Mouse (Mus musculus): ENCODE measurements around the gene Cdk8. TPM values are rescaled to one million over a fixed set of nuclear protein-coding genes. Genes with fewer than 3 reads are reported as not detected.

The Cdk8 gene
- polyA plus RNA-seq, 1 experiment from 2014 or later, result 24.0 TPM

DNA sequence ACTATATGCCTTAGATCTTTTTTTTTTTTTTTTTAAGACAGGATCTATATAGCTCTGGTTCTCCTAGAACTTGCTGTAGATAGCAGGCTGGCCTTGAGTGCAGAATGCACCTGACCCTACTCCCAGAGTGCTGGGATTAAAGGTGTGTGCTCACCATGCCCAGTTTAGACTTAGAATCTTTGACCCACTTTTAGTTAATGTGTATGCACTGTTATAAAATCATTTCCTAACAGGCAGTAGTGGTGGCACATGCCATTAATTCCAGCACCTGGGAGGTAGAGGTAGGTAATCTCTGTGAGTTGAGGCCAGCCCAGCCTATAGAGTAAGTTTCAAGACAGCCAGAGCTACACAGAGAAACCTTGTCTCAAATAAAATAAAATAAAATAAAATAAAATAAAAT is 32.0 kb upstream of the Cdk8 start:
- no peak for ATAC-seq (replicated peaks; ENCODE audit: insufficient number of reproducible peaks, low FRiP score, low TSS enrichment)

DNA sequence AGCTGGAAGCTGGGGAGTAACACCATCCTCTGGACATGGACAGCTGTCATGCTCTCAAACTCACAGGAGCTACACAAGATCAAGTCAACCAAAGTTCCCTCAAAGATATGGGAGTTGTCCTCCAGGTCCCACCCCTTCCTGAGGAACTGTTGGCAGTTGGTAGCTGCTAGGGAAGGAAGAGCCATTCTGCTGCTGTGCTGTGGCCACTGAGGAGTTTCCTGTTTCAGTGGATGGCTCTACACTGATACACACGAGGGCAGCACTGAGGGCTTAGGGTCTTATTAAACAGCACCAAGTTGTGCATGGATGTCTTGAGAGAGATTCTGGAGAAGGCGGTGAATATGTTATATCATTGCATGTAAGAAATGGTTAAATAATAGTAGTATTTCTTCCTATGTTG is 31.5 kb upstream of the Cdk8 start:
- no peak for ATAC-seq (replicated peaks; ENCODE audit: insufficient number of reproducible peaks, low FRiP score, low TSS enrichment)
- WGBS (ENCODE audit: insufficient replicate concordance), result 70% methylated on average over 2 of the region's 2 CpGs

More for the DNA sequence above, 32.0 kb upstream of the Cdk8 start:
- Histone ChIP-seq H3K9me3 (replicated peaks; ENCODE audit: control insufficient read depth, low read length) (no peaks in the 10 kb centered on the region), H3K4me1 (ENCODE audit: control insufficient read depth, insufficient read depth, low read length) (no peaks in the 10 kb centered on the region), H3K4me3 (ENCODE audit: low read depth, low read length) (no peak overlapping the region), H3K4me2 (no peak overlapping the region), H3K27ac (ENCODE audit: low read depth, low read length) (no peak overlapping the region), H3K27me3 (ENCODE audit: control insufficient read depth, insufficient read depth, low read length) (no peaks in the 10 kb centered on the region), H3K9ac (ENCODE audit: low read depth, low read length) (no peak overlapping the region), H3K36me3 (ENCODE audit: control insufficient read depth, insufficient read depth, low read length) (0 out of 2 replicates have a peak, but pooled peaks cover 7% of the 10 kb centered on the region)

GRCm38 (mm10) chr5:146200580-146200979 is 30.4 kb upstream of the Cdk8 start:
- H3K9me3 ChIP-seq (replicated peaks; ENCODE audit: control insufficient read depth, low read length), result no peaks in the 10 kb centered on the region
- H3K4me3 ChIP-seq (ENCODE audit: low read depth, low read length), result no peak overlapping the region
- H3K27me3 ChIP-seq (ENCODE audit: control insufficient read depth, insufficient read depth, low read length), result no peaks in the 10 kb centered on the region
- WGBS (ENCODE audit: insufficient replicate concordance), result 96% methylated on average over 6 of the region's 6 CpGs
- no peak overlapping the region for H3K27ac ChIP-seq (ENCODE audit: low read depth, low read length)
- no peak overlapping the region for H3K9ac ChIP-seq (ENCODE audit: low read depth, low read length)
- H3K4me1 ChIP-seq (ENCODE audit: control insufficient read depth, insufficient read depth, low read length), result no peaks in the 10 kb centered on the region
- peaks cover 16% of the 10 kb centered on the region; the same call in 1 of the 2 replicates for H3K36me3 ChIP-seq (ENCODE audit: control insufficient read depth, insufficient read depth, low read length)
- no peak overlapping the region for H3K4me2 ChIP-seq
- ATAC-seq (replicated peaks; ENCODE audit: insufficient number of reproducible peaks, low FRiP score, low TSS enrichment), result no peak

More for the DNA sequence above, 31.5 kb upstream of the Cdk8 start:
- Histone ChIP-seq H3K4me3 (ENCODE audit: low read depth, low read length) (no peak overlapping the region), H3K9ac (ENCODE audit: low read depth, low read length) (no peak overlapping the region), H3K9me3 (replicated peaks; ENCODE audit: control insufficient read depth, low read length) (no peaks in the 10 kb centered on the region), H3K4me2 (no peak overlapping the region), H3K36me3 (ENCODE audit: control insufficient read depth, insufficient read depth, low read length) (peaks cover 12% of the 10 kb centered on the region; the same call in 1 of the 2 replicates), H3K27me3 (ENCODE audit: control insufficient read depth, insufficient read depth, low read length) (no peaks in the 10 kb centered on the region), H3K4me1 (ENCODE audit: control insufficient read depth, insufficient read depth, low read length) (no peaks in the 10 kb centered on the region), H3K27ac (ENCODE audit: low read depth, low read length) (no peak overlapping the region)

DNA sequence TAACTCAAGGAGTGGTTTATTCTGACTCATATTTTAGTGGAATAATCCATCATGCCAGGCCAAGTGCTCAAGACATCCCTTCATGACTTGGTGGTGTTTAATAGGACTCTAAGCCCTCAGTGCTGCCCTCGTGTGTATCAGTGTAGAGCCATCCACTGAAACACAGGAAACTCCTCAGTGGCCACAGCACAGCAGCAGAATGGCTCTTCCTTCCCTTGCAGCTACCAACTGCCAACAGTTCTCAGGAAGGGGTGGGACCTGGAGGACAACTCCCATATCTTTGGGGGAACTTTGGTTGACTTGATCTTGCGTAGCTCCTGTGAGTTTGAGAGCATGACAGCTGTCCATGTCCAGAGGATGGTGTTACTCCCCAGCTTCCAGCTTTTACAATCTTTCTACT is 27.1 kb upstream of the Cdk8 start:
- Histone ChIP-seq H3K9ac (ENCODE audit: low read depth, low read length) (no peak overlapping the region), H3K27me3 (ENCODE audit: control insufficient read depth, insufficient read depth, low read length) (no peaks in the 10 kb centered on the region), H3K27ac (ENCODE audit: low read depth, low read length) (no peak overlapping the region), H3K4me1 (ENCODE audit: control insufficient read depth, insufficient read depth, low read length) (no peaks in the 10 kb centered on the region), H3K9me3 (replicated peaks; ENCODE audit: control insufficient read depth, low read length) (no peaks in the 10 kb centered on the region), H3K4me2 (no peak overlapping the region), H3K36me3 (ENCODE audit: control insufficient read depth, insufficient read depth, low read length) (peaks cover 34% of the 10 kb centered on the region), H3K4me3 (ENCODE audit: low read depth, low read length) (no peak overlapping the region)
- no peak for ATAC-seq (replicated peaks; ENCODE audit: insufficient number of reproducible peaks, low FRiP score, low TSS enrichment)
- WGBS (ENCODE audit: insufficient replicate concordance), result 82% methylated on average over 2 of the region's 2 CpGs

GRCm38 (mm10) chr5:146205537-146205936 is 25.5 kb upstream of the Cdk8 start:
- Histone ChIP-seq H3K27ac (ENCODE audit: low read depth, low read length) (no peak overlapping the region), H3K4me1 (ENCODE audit: control insufficient read depth, insufficient read depth, low read length) (no peaks in the 10 kb centered on the region), H3K27me3 (ENCODE audit: control insufficient read depth, insufficient read depth, low read length) (no peaks in the 10 kb centered on the region), H3K36me3 (ENCODE audit: control insufficient read depth, insufficient read depth, low read length) (peaks cover 43% of the 10 kb centered on the region), H3K4me3 (ENCODE audit: low read depth, low read length) (no peak overlapping the region), H3K9me3 (replicated peaks; ENCODE audit: control insufficient read depth, low read length) (no peaks in the 10 kb centered on the region), H3K9ac (ENCODE audit: low read depth, low read length) (no peak overlapping the region), H3K4me2 (no peak overlapping the region)
- WGBS (ENCODE audit: insufficient replicate concordance), result 89% methylated on average over 5 of the region's 5 CpGs
- ATAC-seq (replicated peaks; ENCODE audit: insufficient number of reproducible peaks, low FRiP score, low TSS enrichment), result no peak

GRCm38 (mm10) chr5:146220501-146220878 is 10.5 kb upstream of the Cdk8 start:
- H3K4me1 ChIP-seq (ENCODE audit: control insufficient read depth, insufficient read depth, low read length), result peaks cover 6% of the 10 kb centered on the region
- peak; percentile 62 for ATAC-seq (replicated peaks; ENCODE audit: insufficient number of reproducible peaks, low FRiP score, low TSS enrichment)
- no peaks in the 10 kb centered on the region for H3K9me3 ChIP-seq (replicated peaks; ENCODE audit: control insufficient read depth, low read length)
- H3K9ac ChIP-seq (ENCODE audit: low read depth, low read length), result peak overlapping the region; percentile 92
- H3K27ac ChIP-seq (ENCODE audit: low read depth, low read length), result peak overlapping the region; percentile 97; the same call in 1 of the 2 replicates
- peaks cover 14% of the 10 kb centered on the region for H3K36me3 ChIP-seq (ENCODE audit: control insufficient read depth, insufficient read depth, low read length)
- H3K27me3 ChIP-seq (ENCODE audit: control insufficient read depth, insufficient read depth, low read length), result no peaks in the 10 kb centered on the region
- WGBS (ENCODE audit: insufficient replicate concordance), result 7% methylated on average over 13 of the region's 13 CpGs
- H3K4me3 ChIP-seq (ENCODE audit: low read depth, low read length), result peak overlapping the region; percentile 76
- H3K4me2 ChIP-seq, result peak overlapping the region; percentile 83

DNA sequence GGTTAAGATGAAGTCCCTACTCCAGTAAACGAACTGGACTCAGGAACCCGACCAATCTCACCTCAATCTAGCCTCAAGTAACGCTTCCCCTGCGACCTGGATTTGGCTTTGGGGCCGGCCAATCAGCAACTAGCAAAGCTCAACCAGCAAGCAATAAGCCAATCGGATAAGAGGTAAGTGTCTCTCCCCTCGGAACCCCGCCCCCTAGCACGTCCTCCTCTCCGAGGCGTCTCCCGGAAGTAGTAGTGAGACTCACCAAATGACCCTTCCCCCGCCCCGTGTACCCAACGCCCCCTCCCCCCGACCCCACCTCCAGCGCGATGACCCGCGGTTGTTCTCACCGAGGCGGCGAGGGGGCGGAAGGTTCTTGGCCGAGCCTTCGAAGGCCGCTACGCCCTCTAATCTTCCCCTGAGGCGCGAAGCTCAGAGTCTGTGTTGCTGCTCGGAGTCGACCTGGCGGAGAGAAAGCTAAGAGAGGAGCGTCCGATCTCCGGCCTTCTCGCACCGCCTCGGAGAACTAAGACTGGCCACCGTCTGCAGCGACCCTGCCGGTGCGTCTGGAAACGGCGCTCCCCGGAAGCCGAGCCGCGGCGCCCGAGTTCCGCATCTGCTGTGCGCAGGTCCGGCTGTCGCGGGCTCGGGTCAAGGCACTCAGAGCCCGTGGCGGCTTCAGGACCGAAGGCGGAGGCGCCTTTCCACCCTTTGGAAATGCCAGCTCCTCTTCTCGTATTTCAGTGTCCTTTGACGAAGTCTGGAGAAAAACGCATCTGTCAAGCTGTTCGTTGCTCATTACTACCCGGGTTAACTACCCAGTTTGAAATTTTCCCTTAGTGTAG is 9.9 kb upstream of the Cdk8 start, which contains the start of gene Rnf6:
Gene Rnf6 (minus strand): TSS at position 677 of the 836 bp plus-strand sequence.
- Histone ChIP-seq H3K4me1 (ENCODE audit: control insufficient read depth, insufficient read depth, low read length) (peaks cover 6% of the 10 kb centered on the region), H3K9ac (ENCODE audit: low read depth, low read length) (peak within 1 kb of the TSS; percentile 92)
- under 1% methylated on average over 66 of the region's 67 CpGs for WGBS (ENCODE audit: insufficient replicate concordance)

GRCm38 (mm10) chr5:146221722-146222121 is 9.3 kb upstream of the Cdk8 start:
- peak overlapping the region; percentile 97 for H3K27ac ChIP-seq (ENCODE audit: low read depth, low read length)
- H3K9ac ChIP-seq (ENCODE audit: low read depth, low read length), result peak overlapping the region; percentile 92
- peaks cover 9% of the 10 kb centered on the region; the same call in 1 of the 2 replicates for H3K36me3 ChIP-seq (ENCODE audit: control insufficient read depth, insufficient read depth, low read length)
- no peaks in the 10 kb centered on the region for H3K9me3 ChIP-seq (replicated peaks; ENCODE audit: control insufficient read depth, low read length)
- 35% methylated on average over 6 of the region's 6 CpGs for WGBS (ENCODE audit: insufficient replicate concordance)
- H3K4me3 ChIP-seq (ENCODE audit: low read depth, low read length), result peak overlapping the region; percentile 76
- H3K4me2 ChIP-seq, result peak overlapping the region; percentile 83
- no peaks in the 10 kb centered on the region for H3K27me3 ChIP-seq (ENCODE audit: control insufficient read depth, insufficient read depth, low read length)
- no peak for ATAC-seq (replicated peaks; ENCODE audit: insufficient number of reproducible peaks, low FRiP score, low TSS enrichment)
- H3K4me1 ChIP-seq (ENCODE audit: control insufficient read depth, insufficient read depth, low read length), result peaks cover 6% of the 10 kb centered on the region

More for the DNA sequence above, 9.9 kb upstream of the Cdk8 start, which contains the start of gene Rnf6:
- peak; percentile 99 for ATAC-seq (replicated peaks; ENCODE audit: insufficient number of reproducible peaks, low FRiP score, low TSS enrichment)
- Histone ChIP-seq H3K36me3 (ENCODE audit: control insufficient read depth, insufficient read depth, low read length) (peaks cover 9% of the 10 kb centered on the region; the same call in 1 of the 2 replicates), H3K27me3 (ENCODE audit: control insufficient read depth, insufficient read depth, low read length) (no peaks in the 10 kb centered on the region), H3K9me3 (replicated peaks; ENCODE audit: control insufficient read depth, low read length) (no peaks in the 10 kb centered on the region), H3K4me3 (ENCODE audit: low read depth, low read length) (peak within 1 kb of the TSS; percentile 76), H3K27ac (ENCODE audit: low read depth, low read length) (peak within 1 kb of the TSS; percentile 97), H3K4me2 (peak within 1 kb of the TSS; percentile 83)
